Mouse (Mus musculus) thymus, postnatal 36 days (tissue): ENCODE results near the gene Rnf123.

ENCODE experiments used
- DNase-seq, 2 experiments: peaks; one replicate each; pipeline ENCODE4 v3.0.0; 2022; ENCODE audit warnings: mixed read lengths in 2 of 2

Gene Rnf123

DNA sequence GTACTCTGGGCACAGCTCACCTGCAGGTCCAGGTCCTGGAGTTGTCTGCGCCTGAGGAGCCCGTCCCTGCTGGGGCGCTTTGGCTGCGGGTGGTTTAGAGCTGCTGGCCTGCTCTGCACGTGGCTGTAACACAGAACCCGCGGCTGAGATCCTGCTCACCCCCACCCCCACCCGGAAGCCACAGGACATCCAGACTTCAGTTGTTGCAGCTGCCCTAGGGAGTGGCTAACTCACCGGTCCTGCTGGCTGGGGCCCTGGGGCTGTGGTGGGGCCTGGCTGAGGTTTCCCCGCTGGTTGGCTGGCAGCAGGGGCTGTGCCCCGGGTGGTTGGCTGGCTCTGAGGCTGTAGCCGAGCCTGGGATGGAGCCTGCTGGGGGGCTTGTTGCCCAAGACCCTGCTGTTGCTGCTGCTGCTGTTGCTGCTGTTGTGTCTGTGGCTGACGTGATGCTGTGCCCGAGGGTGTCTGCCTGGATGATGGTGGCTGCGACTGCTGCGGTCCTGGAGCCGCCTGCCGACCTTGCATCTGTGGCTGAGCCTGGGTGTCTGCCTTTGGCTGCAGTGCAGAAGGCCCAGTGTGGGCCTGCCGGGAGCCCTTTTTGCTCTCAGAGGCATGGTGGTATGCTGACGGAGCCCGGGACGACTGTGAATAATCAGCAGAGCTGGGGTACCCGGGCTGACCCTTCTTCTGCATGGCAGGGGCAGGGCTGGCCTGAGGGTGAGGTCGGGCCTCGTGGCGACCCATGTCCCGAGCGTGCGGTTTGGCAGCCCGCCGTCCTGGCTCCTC, 21.8 kb upstream of the Rnf123 start:
- DNase-seq = peak; percentile 32 to 44

DNA sequence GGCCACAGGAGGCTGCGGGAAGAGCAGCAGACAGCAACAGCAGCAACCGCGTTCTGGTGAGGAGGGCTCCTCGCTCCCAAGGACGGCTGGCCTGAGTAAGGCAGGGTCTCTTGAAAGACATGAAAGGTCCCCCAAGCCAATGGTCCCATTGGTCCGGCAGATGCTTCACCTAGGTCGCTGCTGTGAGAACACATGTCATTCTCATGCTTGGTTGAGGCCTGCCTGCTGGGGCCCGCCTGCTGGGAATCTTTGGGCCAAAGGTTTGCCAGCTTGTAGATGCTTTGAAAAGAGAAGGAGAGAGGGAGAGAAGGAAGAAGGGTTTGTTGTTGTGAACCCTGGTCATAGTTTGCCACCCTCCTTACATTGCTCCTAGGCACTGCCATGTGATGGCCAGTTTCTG, 16.5 kb upstream of the Rnf123 start:
- DNase-seq = no peak

DNA sequence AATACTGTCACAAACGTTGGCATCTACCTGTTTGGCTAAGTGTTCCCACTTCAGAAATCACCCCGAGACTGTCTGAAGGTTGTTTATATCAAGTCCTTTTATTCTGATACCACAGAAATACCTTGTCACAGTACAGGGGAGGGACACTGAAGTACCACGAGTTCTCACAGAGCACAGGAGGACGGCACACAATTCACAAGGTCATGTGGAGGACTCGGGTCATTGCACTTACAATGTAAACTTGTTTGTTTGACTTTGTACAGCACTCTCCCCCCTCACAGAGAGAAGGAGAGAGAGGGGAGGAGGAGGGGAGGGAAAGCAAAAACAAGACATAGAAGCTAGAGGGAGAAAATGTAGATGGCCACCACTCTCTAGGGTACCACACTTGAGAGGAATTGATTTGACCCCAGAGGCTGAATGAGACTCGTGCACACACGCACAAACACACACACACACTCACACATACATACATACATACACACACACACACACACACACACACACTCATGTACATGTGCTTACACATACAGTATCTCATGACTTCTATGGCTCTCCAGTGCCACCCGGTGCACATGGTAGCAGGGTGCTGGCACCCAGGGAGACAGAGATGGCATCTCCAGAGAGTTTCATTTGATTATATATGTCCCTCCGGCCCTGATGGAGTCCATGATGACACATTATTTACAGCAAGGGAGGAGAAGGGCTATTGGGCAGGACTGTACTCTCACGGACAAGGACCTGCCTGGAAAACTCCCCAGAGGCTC, 13.0 kb upstream of the Rnf123 start:
- DNase-seq = no peak

DNA sequence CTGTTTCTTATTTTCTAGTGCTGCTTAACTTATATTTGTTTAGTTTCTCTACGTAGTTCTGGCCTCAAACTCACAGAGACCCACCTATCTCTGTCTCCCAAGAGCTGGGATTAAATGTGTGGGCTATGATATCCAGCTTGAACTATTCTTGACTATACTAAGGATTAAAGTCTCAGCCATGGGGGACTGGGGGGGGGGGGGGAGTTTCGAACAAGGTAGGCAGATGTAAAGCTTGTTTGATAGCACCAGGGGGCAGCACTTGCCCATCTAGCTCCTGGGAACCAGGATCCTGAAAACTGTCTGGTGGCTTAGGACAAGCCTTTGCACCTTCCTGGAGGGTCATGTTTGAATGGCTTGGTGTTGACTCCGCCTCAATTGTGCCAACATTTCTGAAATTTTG, 12.4 kb upstream of the Rnf123 start:
- peak; percentile 55 for DNase-seq

DNA sequence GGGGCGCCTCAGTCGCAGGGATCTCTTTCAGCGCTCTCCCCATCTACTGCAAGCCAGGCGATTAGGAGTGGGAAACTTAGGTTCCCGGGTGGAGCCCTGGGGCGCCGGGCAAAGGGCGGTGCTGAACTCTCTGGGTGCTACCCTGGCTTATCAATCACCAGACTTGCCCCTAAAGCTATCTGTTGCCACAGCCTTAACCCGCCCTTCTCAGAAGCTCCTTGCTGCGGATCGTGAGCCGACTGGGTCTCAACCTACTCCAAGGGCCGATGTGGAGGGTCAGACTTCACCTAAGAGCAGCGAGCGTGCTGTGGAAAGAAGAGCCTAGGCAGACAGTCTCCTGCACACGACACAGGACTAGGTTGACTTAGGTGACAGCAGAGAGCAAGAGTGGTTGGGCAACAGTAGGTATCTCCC, 11.9 kb upstream of the Rnf123 start:
- peak; percentile 31 to 45 for DNase-seq

DNA sequence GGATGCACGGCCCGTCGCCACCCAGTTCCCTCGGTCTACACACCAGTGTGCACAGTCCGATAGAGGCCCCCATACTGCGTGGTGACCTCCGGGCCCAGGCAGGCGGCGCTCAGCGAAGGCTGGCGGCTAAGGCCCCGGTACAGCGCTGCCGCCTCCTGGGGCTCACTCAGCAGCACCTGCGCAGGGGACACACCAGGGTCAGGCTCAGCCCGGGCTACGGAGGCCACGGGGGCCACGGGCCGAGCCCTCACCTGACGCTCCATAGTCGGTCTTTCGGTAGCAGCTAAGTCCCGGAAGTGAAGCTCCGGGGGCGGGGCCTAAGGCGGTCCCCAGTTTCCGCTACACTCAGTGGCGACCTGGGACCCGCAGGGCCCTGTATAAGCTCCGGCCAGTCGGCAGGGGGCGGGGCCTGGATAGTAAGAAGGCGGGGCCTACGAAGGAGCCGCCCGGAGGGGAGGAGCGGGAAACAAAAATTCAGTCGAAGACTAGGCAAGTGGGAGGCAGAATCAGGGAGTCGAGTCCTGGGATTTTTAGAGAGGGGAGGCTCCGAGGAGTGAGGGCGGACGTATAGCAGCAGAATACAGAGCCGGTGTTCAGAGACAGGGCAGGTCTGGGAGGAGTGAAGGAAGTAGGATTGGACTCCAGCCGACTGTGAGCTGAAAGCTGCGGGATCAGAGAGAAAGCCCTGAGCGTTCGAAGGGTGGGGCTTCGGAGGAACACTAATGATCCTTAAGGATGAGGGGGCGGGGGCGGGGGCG, 11.2 kb upstream of the Rnf123 start, which contains the start of gene Apeh:
TSS of gene Apeh (minus strand) at position 423 of the 758 bp plus-strand sequence.
- peak; percentile 95 to 96 for DNase-seq

DNA sequence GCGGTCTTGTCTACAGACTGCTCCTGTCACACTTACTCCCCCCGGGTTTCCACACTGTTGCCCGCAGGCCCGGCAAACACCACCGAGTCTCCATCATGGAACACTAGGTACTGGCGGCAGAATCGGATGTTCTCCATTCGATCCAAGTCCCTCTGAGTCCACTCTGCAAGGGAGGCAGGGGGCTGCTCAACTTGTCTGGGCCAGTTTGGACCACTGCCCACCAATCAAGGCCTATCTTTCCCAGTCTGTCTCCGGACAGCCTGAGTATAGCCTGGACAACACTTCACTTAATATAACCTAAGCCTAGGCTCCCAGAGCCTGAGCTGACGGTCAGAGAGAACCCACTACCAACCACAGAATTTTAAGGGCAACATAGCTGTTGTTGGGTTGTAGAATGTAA, 10.4 kb upstream of the Rnf123 start:
- DNase-seq = peak in 1 of 2 experiments; percentile 20

DNA sequence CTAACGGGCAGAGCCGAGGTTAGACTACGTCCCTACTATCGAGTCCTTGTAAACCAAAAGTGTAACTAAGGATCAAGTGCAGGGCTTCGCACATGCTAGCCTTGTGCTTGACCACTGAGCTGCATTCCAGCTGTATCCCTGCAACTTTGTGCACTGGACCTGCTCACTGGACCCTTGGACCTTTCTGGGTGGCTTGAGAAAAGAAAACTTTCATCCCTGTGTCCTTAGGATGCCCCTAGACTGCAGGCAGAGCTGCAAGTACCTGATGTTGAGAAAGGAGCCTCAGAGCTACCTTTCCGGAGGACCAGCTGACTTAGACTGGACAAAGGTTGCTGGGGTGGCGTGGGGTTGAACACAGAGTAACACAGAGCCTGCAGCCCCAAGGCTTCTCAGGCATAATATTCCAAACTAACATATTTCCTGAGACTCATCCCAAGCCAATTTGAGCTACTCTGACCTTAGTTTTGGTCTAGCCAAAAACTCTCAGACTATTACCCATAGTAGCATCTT, 7.5 kb upstream of the Rnf123 start:
- DNase-seq = no peak

DNA sequence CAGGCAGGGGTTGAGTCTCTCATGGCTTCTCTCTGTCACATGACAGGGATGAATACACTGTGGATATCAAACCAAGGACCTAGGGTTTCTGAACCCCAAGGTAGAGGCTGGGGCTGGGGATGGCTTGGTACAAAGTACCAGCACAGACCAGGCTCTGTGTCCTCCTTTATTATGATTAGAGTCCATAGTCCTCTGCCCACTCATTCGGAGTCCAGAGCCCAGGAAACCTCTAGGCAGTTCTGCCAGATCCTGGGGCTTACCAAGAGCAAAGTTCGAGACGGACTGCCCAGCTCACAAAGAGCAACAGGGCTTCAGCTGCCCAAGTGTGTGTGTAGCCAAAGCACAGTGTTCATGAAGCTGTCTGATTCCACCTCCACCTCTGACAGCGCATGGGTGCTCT, 2.1 kb upstream of the Rnf123 start:
- no peak for DNase-seq

DNA sequence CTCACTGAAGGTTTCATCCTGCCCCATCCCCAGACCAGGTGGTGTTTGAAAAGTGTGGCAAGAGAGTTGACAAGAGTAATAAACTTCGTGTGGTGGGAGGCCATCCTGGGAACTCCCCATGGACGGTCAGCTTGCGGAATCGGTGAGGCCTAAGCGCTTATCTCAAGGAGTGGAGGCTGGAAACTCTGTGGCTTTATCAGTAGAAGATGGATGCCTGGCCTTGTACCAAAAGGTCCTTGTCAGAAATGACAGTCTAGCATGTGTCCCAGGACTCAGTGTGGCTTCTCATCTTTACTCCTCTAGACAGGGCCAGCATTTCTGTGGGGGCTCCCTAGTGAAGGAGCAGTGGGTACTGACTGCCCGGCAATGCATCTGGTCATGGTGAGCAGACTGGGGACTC, 415 bp upstream of the Rnf123 start:
- no peak for DNase-seq

DNA sequence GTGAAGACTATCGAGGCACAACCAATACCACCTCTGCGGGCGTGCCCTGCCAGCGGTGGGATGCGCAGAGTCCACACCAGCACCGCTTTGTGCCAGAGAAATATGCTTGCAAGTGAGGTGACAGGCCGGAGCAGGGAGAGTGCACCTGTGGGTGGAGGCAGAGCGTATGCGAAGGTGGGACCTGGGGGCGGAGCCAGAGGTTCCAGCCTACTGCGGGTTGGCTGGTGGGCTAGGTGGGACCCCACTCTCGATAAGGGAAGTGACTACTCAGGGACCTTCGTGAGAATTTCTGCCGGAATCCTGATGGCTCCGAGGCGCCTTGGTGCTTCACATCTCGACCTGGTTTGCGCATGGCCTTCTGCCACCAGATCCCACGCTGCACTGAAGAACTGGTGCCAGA, 597 bp downstream of the Rnf123 start:
- DNase-seq = no peak

DNA sequence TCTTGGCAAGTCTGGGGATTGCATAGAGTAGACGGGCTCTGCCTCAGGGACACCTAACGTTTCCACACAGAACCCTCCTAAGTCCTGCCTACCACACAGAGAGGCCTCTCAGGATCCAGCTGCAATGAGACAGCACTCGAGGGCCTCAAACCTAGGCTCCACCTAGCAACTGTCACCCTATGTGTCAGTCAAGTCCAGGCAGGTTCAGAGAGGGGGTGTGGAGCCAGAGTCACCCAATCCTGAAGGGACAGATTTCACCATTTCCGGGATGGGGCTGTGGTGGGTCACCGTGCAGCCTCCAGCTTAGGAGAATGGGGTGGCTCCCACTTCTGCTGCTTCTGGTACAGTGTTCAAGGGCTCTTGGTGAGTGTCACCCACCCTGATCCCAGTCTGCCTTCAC, 3.0 kb downstream of the Rnf123 start, which contains the start of gene Mst1:
TSS of gene Mst1 (plus strand) at position 269 of the 400 bp plus-strand sequence.
- DNase-seq = no peak

DNA sequence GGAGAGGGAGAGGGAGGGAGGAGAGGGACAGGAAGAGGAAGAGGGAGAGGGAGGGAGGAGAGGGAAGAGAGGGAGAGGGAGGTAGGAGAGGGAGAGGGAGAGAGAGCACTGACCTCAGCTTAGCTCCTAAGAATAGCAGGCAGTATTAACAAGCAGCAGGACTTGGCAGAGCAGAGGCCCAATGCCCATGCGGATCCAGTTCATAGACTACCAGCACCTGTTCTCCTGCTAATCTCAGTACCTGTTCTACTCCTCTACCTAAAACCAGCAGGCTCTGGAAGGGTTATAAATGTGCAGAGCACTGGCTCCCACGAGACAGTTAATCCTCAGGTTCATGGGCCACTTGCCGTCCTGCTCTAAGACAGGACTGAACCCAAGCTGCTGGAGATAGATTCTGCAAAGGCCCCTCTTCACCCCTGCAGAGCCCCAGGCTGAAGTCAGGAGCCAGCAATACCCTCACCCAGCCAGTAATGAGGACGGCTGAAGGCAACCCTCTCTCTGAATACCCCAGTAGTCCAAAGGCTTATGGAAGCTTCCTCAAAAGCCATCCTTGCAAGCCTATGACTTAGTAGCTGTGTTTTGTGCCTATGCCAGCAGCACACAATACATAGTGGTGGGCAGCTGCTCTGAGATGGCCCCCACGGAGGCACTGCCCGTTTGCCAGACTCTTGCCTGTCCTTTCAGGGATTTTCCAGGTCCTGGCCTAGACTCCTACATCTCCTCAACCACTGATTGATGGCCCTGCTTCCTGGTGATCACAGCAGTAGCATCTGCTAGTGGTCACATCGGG, 9.8 kb downstream of the Rnf123 start:
- DNase-seq = no peak

DNA sequence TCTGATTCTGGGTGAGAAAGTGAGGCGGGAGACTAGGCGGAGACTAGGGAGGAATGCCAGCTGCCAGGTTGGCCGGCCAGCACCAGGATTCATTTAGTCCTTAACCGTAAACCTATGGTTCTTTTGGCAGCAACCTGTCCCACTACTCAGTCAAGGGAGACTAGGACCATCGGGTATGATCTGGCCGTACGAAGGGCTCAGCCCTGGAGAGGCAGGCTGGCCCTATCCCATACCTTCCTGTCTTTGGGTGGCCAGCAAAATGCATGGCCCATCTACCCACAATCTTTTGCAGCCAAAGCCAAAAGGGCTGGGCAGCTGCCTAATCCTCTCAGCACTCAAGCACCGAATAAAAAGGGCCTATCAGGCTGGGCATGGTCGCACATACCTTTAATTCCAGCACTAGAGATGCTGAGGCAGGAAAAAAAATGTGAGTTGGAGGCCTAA, 10.6 kb downstream of the Rnf123 start:
- DNase-seq = no peak

DNA sequence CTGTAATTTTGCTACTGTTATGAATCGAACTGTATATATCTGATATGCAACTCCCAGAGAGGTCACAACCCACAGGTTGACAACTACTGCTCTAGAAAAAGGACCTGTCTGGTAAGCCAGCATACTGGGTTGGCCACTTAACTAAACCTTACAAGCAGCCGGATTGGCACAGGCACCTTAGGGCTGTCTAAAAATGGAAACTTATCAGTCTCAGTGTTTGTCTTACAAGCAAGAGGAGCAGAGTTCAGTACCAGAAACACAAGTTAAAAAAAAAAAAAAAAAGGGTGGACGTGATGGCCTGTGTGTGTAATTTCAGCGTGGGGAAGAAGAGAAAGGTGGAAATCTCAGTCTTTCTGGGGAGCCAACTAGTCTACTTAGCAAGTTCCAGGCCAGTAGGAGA, 11.3 kb downstream of the Rnf123 start:
- no peak for DNase-seq

DNA sequence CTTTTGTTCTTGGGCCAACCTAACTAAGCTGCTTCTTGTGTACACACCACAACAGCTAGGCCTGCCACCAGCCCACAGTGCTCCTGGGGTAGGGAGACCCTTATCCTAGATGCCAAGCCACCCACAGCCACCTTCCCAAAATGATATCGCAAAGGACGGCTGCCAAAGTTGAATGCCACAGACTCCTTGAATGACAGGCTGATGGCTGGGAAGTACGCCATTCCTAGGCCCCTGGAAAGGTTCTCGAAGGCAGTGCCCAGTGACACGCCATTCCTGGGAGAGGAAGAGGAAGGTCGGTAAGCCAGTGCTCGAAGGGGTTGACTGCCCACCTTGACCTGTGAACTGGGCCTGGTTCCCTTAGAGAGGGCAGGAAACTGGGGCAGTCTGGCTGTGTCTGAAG, 13.6 kb downstream of the Rnf123 start:
- DNase-seq = no peak

DNA sequence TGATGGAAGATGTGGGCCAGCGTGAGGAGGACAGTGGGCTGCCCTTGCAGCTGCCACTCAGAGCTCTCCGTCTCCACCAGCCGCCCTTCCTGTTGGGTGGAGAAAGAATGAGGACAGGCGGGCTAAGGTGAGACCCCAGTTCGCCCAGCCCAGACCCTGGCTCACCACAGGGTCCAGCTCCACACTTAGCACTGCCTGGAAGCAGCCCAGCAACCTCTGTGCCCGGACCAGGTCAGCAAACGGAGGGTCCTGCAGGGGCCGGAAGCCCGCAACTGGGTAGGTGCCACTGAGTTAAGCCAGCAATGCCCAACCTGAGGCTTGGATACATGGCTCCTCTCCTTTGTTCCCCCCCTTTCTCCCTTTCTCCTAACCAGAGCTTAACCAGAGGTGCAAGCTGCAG, 14.1 kb downstream of the Rnf123 start:
- no peak for DNase-seq

DNA sequence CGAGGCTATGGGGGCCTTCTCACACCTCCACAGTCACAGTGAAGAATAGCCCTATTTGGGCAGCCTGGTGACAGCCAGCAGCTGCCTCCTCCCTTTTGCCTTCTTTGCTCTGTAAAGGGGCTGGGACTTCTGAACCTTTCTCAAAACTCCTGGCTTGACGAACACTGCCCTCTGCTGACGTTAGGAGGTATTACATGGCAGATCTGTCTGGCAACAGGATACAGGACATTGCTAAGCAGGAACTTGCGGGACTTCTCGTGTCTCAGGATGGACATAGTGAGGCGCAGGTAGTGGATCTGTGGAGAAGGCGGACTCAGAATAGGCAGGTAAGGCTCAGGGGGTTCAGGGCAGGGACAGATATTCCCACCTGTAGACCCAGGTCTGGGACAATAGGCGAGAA, 15.2 kb downstream of the Rnf123 start:
- DNase-seq = peak; percentile 70 to 74

DNA sequence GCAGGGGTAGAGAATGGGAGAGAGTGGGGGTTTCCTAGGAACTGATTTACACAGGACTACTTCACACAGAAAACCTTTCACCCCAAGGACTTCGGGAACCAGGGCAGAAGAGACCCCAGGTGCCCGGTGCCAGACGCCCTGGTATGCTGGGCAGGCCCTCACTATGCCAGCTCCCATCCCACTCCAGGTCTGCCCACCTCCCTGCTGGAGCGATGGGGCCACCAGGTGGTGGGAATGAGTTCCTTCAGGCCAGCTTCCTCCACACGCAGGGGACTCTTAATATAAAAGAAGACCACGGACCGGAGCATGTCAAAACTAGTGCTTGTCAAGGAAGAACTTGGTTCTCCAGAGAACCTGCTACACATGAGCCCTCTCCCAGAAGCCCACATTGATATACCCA, 15.9 kb downstream of the Rnf123 start:
- DNase-seq = no peak

DNA sequence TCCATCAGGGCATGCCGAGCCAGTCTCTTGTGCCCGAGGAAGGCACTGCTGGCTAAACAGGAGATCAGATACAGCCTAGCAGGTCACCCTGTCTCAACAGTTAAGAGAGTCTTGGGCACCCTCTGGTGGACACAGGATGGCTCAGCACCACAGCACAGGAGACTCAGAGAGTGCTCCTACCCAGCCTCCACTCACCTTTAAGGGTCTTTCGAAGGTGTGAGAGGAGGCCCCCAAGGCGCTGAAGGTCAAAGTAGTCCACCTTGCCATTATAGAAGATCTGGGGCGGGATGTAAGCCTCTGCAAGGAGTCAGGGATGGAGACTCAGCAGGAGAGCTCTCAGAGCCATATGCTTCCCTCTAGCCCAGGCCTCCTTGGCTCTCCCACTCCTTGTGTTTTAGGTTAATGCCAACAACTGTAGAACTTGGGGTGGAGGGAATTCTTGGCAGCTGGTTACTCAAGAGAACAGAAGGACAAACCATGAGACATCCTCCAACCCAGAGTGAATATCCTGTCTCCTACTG, 17.6 kb downstream of the Rnf123 start:
- DNase-seq = peak; percentile 51 to 61

DNA sequence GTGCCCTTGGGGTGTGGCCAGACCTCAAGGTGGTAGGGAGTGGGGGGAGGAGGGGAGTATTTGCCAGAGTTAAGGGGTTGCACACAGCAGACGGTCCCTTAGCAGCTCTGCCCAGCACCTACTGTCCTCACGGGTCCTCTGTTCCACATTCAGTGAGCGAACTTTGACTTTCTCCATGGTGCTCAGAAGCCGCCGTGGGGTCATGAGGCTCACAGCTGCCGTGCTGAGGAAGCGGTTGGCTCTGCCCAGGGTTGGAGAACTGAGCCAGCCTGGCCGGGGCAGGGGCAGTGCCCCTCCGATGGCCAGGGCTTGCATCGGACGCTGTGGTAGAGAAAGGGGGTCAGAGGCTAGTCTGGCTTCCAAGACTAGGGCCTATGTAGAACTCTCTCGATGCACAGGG, 19.8 kb downstream of the Rnf123 start:
- no peak for DNase-seq

DNA sequence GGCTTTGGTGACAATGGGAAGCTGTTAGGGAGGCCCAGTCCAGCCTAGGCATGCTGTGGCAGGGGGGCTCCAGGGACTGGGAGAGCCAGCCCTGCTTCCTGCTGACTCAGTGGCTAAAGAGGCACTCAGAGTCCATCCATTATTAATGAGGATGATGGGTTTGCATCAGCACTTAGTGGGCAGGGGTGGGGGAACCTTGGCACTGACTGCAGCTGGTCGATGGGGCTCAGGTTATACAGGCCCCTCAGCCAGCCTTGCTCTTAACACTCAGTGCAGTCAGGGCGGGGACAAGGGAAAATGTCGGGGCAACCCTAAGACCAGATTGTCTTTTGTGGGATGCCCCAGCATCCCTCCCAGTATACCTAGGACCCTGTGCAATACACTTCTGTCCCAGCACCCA, 21.0 kb downstream of the Rnf123 start:
- DNase-seq = peak in 1 of 2 experiments; percentile 3
